Mouse (Mus musculus): Measurements from ENCODE around the gene Thumpd3. TPM values are rescaled to one million over a fixed set of nuclear protein-coding genes. Genes with fewer than 3 reads are reported as not detected.

The Thumpd3 gene
- polyA plus RNA-seq, 1 experiment from 2014 or later, result 75.6 TPM

GRCm38 (mm10) chr6:113079492-113079891, 33.5 kb downstream of the Thumpd3 start:
- H3K27ac ChIP-seq, result peak overlapping the region; percentile 17; the same call in 1 of the 2 replicates
- H3K36me3 ChIP-seq (ENCODE audit: inconsistent target), result no peaks in the 10 kb centered on the region
- H3K79me2 ChIP-seq (ENCODE audit: inconsistent target), result peaks cover 83% of the 10 kb centered on the region
- 3% methylated on average over 3 of the region's 3 CpGs for WGBS (ENCODE audit: missing documents)
- peak overlapping the region; percentile 82 for H3K4me3 ChIP-seq (ENCODE audit: inconsistent target)

GRCm38 (mm10) chr6:113082229-113082628, 36.2 kb downstream of the Thumpd3 start:
- Histone ChIP-seq H3K27ac (no peak overlapping the region), H3K36me3 (ENCODE audit: inconsistent target) (no peaks in the 10 kb centered on the region), H3K4me3 (ENCODE audit: inconsistent target) (no peak overlapping the region), H3K79me2 (ENCODE audit: inconsistent target) (peaks cover 97% of the 10 kb centered on the region)
- WGBS (ENCODE audit: missing documents), result 48% methylated on average over 6 of the region's 6 CpGs

GRCm38 (mm10) chr6:113084590-113084989, 38.6 kb downstream of the Thumpd3 start:
- Histone ChIP-seq H3K79me2 (ENCODE audit: inconsistent target) (peaks cover 100% of the 10 kb centered on the region), H3K4me3 (ENCODE audit: inconsistent target) (no peak overlapping the region), H3K36me3 (ENCODE audit: inconsistent target) (no peaks in the 10 kb centered on the region), H3K27ac (no peak overlapping the region)
- 64% methylated on average over 4 of the region's 4 CpGs for WGBS (ENCODE audit: missing documents)

- Histone ChIP-seq H3K79me2 (ENCODE audit: inconsistent target) (peaks cover 100% of the 10 kb centered on the region), H3K36me3 (ENCODE audit: inconsistent target) (no peaks in the 10 kb centered on the region)
- WGBS (ENCODE audit: missing documents), result 100% methylated on average over 3 of the region's 3 CpGs
Observed at GRCm38 (mm10) chr6:113093206-113093605, 47.2 kb downstream of the Thumpd3 start.

GRCm38 (mm10) chr6:113095547-113095946, 49.5 kb downstream of the Thumpd3 start:
- no peak overlapping the region for H3K27ac ChIP-seq
- H3K4me3 ChIP-seq (ENCODE audit: inconsistent target), result no peak overlapping the region
- H3K36me3 ChIP-seq (ENCODE audit: inconsistent target), result no peaks in the 10 kb centered on the region
- H3K79me2 ChIP-seq (ENCODE audit: inconsistent target), result peaks cover 99% of the 10 kb centered on the region
- 33% methylated on average over 1 of the region's 1 CpGs for WGBS (ENCODE audit: missing documents)

More at GRCm38 (mm10) chr6:113093206-113093605, 47.2 kb downstream of the Thumpd3 start:
- Histone ChIP-seq H3K4me3 (ENCODE audit: inconsistent target) (no peak overlapping the region), H3K27ac (no peak overlapping the region)

- H3K36me3 ChIP-seq (ENCODE audit: inconsistent target), result no peaks in the 10 kb centered on the region
- H3K79me2 ChIP-seq (ENCODE audit: inconsistent target), result peaks cover 99% of the 10 kb centered on the region
- no peak overlapping the region for H3K27ac ChIP-seq
- WGBS (ENCODE audit: missing documents), result 76% methylated on average over 5 of the region's 5 CpGs
- H3K4me3 ChIP-seq (ENCODE audit: inconsistent target), result no peak overlapping the region
Observed at GRCm38 (mm10) chr6:113097662-113098061, 51.6 kb downstream of the Thumpd3 start.

- H3K27ac ChIP-seq, result peak overlapping the region; percentile 28
- peaks cover 99% of the 10 kb centered on the region for H3K79me2 ChIP-seq (ENCODE audit: inconsistent target)
- no peaks in the 10 kb centered on the region for H3K36me3 ChIP-seq (ENCODE audit: inconsistent target)
- WGBS (ENCODE audit: missing documents), result 17% methylated on average over 5 of the region's 5 CpGs
- H3K4me3 ChIP-seq (ENCODE audit: inconsistent target), result no peak overlapping the region
Observed at GRCm38 (mm10) chr6:113099640-113100289, 53.7 kb downstream of the Thumpd3 start.

GRCm38 (mm10) chr6:113102541-113102940, 56.5 kb downstream of the Thumpd3 start:
- 95% methylated on average over 4 of the region's 4 CpGs for WGBS (ENCODE audit: missing documents)
- H3K36me3 ChIP-seq (ENCODE audit: inconsistent target), result peaks cover 15% of the 10 kb centered on the region; the same call in 1 of the 2 replicates
- H3K79me2 ChIP-seq (ENCODE audit: inconsistent target), result peaks cover 99% of the 10 kb centered on the region
- H3K4me3 ChIP-seq (ENCODE audit: inconsistent target), result no peak overlapping the region
- no peak overlapping the region for H3K27ac ChIP-seq

GRCm38 (mm10) chr6:113103765-113104164, 57.7 kb downstream of the Thumpd3 start:
- peaks cover 19% of the 10 kb centered on the region; the same call in 1 of the 2 replicates for H3K36me3 ChIP-seq (ENCODE audit: inconsistent target)
- peaks cover 99% of the 10 kb centered on the region for H3K79me2 ChIP-seq (ENCODE audit: inconsistent target)
- H3K27ac ChIP-seq, result no peak overlapping the region
- no peak overlapping the region for H3K4me3 ChIP-seq (ENCODE audit: inconsistent target)

GRCm38 (mm10) chr6:113109378-113109777, 63.4 kb downstream of the Thumpd3 start:
- no peak overlapping the region for H3K27ac ChIP-seq
- H3K36me3 ChIP-seq (ENCODE audit: inconsistent target), result peaks cover 71% of the 10 kb centered on the region
- no peak overlapping the region for H3K4me3 ChIP-seq (ENCODE audit: inconsistent target)
- 91% methylated on average over 3 of the region's 3 CpGs for WGBS (ENCODE audit: missing documents)
- H3K79me2 ChIP-seq (ENCODE audit: inconsistent target), result peaks cover 88% of the 10 kb centered on the region

- peaks cover 82% of the 10 kb centered on the region for H3K79me2 ChIP-seq (ENCODE audit: inconsistent target)
- H3K36me3 ChIP-seq (ENCODE audit: inconsistent target), result peaks cover 75% of the 10 kb centered on the region
- 91% methylated on average over 7 of the region's 7 CpGs for WGBS (ENCODE audit: missing documents)
- H3K27ac ChIP-seq, result no peak overlapping the region
- H3K4me3 ChIP-seq (ENCODE audit: inconsistent target), result no peak overlapping the region
Observed at GRCm38 (mm10) chr6:113109956-113110355, 63.9 kb downstream of the Thumpd3 start.

Other genes with a start within 250 kb of the Thumpd3 start
- 0.42 to 0.61 TPM (median 0.53 TPM) in 3 replicates for gene Srgap3, start 99.0 kb upstream of the Thumpd3 start, polyA plus RNA-seq (2018)
- 27.9 to 33.4 TPM (median 30.4 TPM) in 3 replicates for gene Setd5, start 31.1 kb downstream of the Thumpd3 start, polyA plus RNA-seq (2018)
- not detected in 3 replicates for gene Lhfpl4, start 149.2 kb downstream of the Thumpd3 start, polyA plus RNA-seq (2018)
- gene Mtmr14, start 191.6 kb downstream of the Thumpd3 start, polyA plus RNA-seq (2018), result 17.8 to 43.7 TPM (median 23.3 TPM) in 3 replicates
- not detected in 3 replicates for gene Cpne9, start 236.1 kb downstream of the Thumpd3 start, polyA plus RNA-seq (2018)

Measured in macrophage (primary cell).